Comparison of ENCODE assay signal across 11 mouse cellular contexts in the genomic region with DNA sequence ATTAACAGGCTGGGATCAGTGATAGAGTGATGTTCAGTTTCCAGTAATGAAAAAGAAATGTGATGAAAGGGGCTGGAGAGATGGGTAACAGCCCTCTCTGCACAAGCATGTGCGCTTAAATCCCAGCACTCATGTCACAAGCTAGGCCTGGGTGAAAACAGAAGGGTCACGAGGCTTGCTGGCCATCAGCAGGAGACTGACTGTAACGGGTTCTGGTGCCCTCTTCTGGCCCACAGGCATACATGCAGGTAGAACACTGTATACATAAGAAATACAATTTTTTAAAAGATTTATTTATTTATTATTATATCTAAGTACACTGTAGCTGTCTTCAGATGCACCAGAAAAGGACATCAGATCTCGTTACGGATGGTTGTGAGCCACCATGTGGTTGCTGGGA. TPM values are rescaled to one million over a fixed set of nuclear protein-coding genes. Genes with fewer than 3 reads are reported as not detected.
DNase-seq lines count a peak whose midpoint lies in the region; ATAC-seq and TF ChIP-seq lines count a peak whose summit lies in the region.
"Had no signal": no experiment of that assay in that cellular context is flagged by ENCODE, and none has a peak within 500 bp of the region (broad histone marks: within the 10 kb centered on the region; RNA-seq: fewer than 3 reads in every experiment).

No protein-coding gene starts in this region.

- no peak overlapping the region for H3K4me3 ChIP-seq in heart, adult 2 months
- no peak overlapping the region for H3K4me3 ChIP-seq in lung, embryonic 14.5 days (ENCODE audit: low read depth, low read length)
- H3K4me3 ChIP-seq: hindbrain, embryonic 15.5 days; neural tube, embryonic 13.5 days had no signal

- no peak overlapping the region for H3K9ac ChIP-seq in heart, adult 2 months (ENCODE audit: low read depth, low read length)
- H3K9ac ChIP-seq in lung, embryonic 14.5 days: no peak overlapping the region
- H3K9ac ChIP-seq: hindbrain, embryonic 15.5 days; neural tube, embryonic 13.5 days had no signal

- no peaks in the 10 kb centered on the region for H3K4me1 ChIP-seq in heart, adult 2 months (ENCODE audit: control insufficient read depth, insufficient read depth, low read length)
- H3K4me1 ChIP-seq in lung, embryonic 14.5 days (ENCODE audit: insufficient read depth): no peaks in the 10 kb centered on the region
- H3K4me1 ChIP-seq: hindbrain, embryonic 15.5 days; neural tube, embryonic 13.5 days had no signal

- no peaks in the 10 kb centered on the region for H3K36me3 ChIP-seq in heart, adult 2 months (ENCODE audit: control insufficient read depth, insufficient read depth, low read length)
- H3K36me3 ChIP-seq in lung, embryonic 14.5 days (ENCODE audit: insufficient read depth): no peaks in the 10 kb centered on the region
- H3K36me3 ChIP-seq: hindbrain, embryonic 15.5 days; neural tube, embryonic 13.5 days had no signal

- no peaks in the 10 kb centered on the region for H3K79me2 ChIP-seq in heart, adult 2 months (replicated peaks; ENCODE audit: control insufficient read depth, insufficient read depth, low read length)

- TF ChIP-seq EP300 in heart, adult 2 months (IDR thresholded peaks at IDR 0.05; ENCODE audit: insufficient read depth, low read depth, low read length): no peak

- ATAC-seq in lung, embryonic 14.5 days (ENCODE audit: insufficient read depth): no peak

- DNase-seq in heart, adult 2 months: peak in 1 of 2 experiments; percentile 2
- DNase-seq in heart, adult 11 months: no peak
- DNase-seq in lung, embryonic 14.5 days: peak; percentile 53
- no peak for DNase-seq in lung, adult 18-20 months
- peak; percentile 63 for DNase-seq in R1 (ENCODE audit: low read depth, low spot score)
- DNase-seq in lung, postnatal 14 days: peak; percentile 5
- DNase-seq in ovary, postnatal 10 days (ENCODE audit: low spot score): no peak
- DNase-seq in urinary bladder, adult 2 months (ENCODE audit: low spot score): no peak

- peak; percentile 62 for TF ChIP-seq CTCF in heart, adult 2 months (IDR thresholded peaks at IDR 0.05)
- TF ChIP-seq CTCF in lung, embryonic 14.5 days (IDR thresholded peaks at IDR 0.05; ENCODE audit: low read depth): peak; percentile 55

- TF ChIP-seq POLR2A in heart, adult 2 months (IDR thresholded peaks at IDR 0.05; ENCODE audit: insufficient read depth, low read depth, low read length): no peak

- no peaks in the 10 kb centered on the region for H3K27me3 ChIP-seq in heart, adult 2 months (ENCODE audit: control insufficient read depth, insufficient read depth, low read length)
- no peaks in the 10 kb centered on the region for H3K27me3 ChIP-seq in lung, embryonic 14.5 days (ENCODE audit: insufficient read depth, low read length)

- no peak overlapping the region for H3K4me2 ChIP-seq in lung, embryonic 14.5 days
- H3K4me2 ChIP-seq: hindbrain, embryonic 15.5 days; neural tube, embryonic 13.5 days had no signal

- 74% methylated on average over 5 of the region's 5 CpGs for WGBS in heart, adult 2 months
- WGBS in lung, embryonic 14.5 days: 54% methylated on average over 5 of the region's 5 CpGs

- no peaks in the 10 kb centered on the region for H3K9me3 ChIP-seq in lung, embryonic 14.5 days (ENCODE audit: low read depth, low read length)
- H3K9me3 ChIP-seq: hindbrain, embryonic 15.5 days; neural tube, embryonic 13.5 days had no signal

- intact Hi-C loops in heart, adult 2 months (cut with DNase I): no loop called here

- no peak overlapping the region for H3K27ac ChIP-seq in heart, adult 2 months
- no peak overlapping the region for H3K27ac ChIP-seq in lung, embryonic 14.5 days (ENCODE audit: low read depth)
- H3K27ac ChIP-seq: hindbrain, embryonic 15.5 days; neural tube, embryonic 13.5 days had no signal

RNA-seq across cellular contexts. Expression of a gene that starts 18.0 kb away (rescaled TPM):
- total RNA-seq in heart, adult 2 months (2021): under 1 TPM; 0.61 to 0.76 TPM
- 0.21 and 0.64 TPM in 2 replicates for polyA plus RNA-seq in heart, adult 2 months (2012; rRNA removed)
- polyA plus RNA-seq in lung, embryonic 14.5 days (2014; fragmentation: Nextera tagmentation; extraction: Ambion mirVana): 3.0 and 3.3 TPM in 2 replicates
- polyA plus RNA-seq in urinary bladder, adult 2 months (2012; rRNA removed): 3.4 and 3.8 TPM in 2 replicates

RNA-seq across cellular contexts. Expression of a gene that starts 40.0 kb away (rescaled TPM):
- total RNA-seq in heart, adult 2 months (2021): not detected
- 0.38 TPM in 1 of 2 replicates, not detected in the other for polyA plus RNA-seq in heart, adult 2 months (2012; rRNA removed)
- 0.32 and 0.64 TPM in 2 replicates for polyA plus RNA-seq in lung, embryonic 14.5 days (2014; fragmentation: Nextera tagmentation; extraction: Ambion mirVana)
- 1.3 TPM in 2 replicates for polyA plus RNA-seq in urinary bladder, adult 2 months (2012; rRNA removed)
- polyA plus RNA-seq: liver, embryonic 16.5 days had no signal

RNA-seq across cellular contexts. Expression of a gene that starts 47.6 kb away (rescaled TPM):
- not detected for total RNA-seq in heart, adult 2 months (2021)
- 0.67 TPM in 1 of 2 replicates, not detected in the other for polyA plus RNA-seq in heart, adult 2 months (2012; rRNA removed)
- polyA plus RNA-seq in lung, embryonic 14.5 days (2014; fragmentation: Nextera tagmentation; extraction: Ambion mirVana): not detected in 2 replicates
- polyA plus RNA-seq in urinary bladder, adult 2 months (2012; rRNA removed): 0.52 and 1.1 TPM in 2 replicates
- polyA plus RNA-seq: hindbrain, embryonic 15.5 days; liver, embryonic 16.5 days; neural tube, embryonic 13.5 days had no signal

RNA-seq across cellular contexts. Expression of a gene that starts 53.1 kb away (rescaled TPM):
- total RNA-seq in heart, adult 2 months (2021): not detected
- polyA plus RNA-seq in heart, adult 2 months (2012; rRNA removed): not detected in 2 replicates
- not detected in 2 replicates for polyA plus RNA-seq in lung, embryonic 14.5 days (2014; fragmentation: Nextera tagmentation; extraction: Ambion mirVana)
- polyA plus RNA-seq in urinary bladder, adult 2 months (2012; rRNA removed): not detected in 2 replicates
- polyA plus RNA-seq: hindbrain, embryonic 15.5 days; liver, embryonic 16.5 days; neural tube, embryonic 13.5 days had no signal

Comparison
In these comparisons a context has a peak if more than half of its experiments do, and no peak if none do; other contexts are left out.
1. DNase-seq: peak in lung, embryonic 14.5 days (single experiment), R1 (single experiment) and lung, postnatal 14 days (single experiment); none in heart, adult 11 months (single experiment), lung, adult 18-20 months (0 of 2), ovary, postnatal 10 days (single experiment) and urinary bladder, adult 2 months (single experiment).